Mouse (Mus musculus) limb, embryonic 13.5 days (tissue): Measurements from ENCODE around the gene Rexo4. TPM values are rescaled to one million over a fixed set of nuclear protein-coding genes. Genes with fewer than 3 reads are reported as not detected.

Experiments
- polyA plus RNA-seq: library from polyadenylated mRNA; unstranded; fragments of >200 nt; fragmentation: Nextera tagmentation; extraction: Ambion mirVana; gene quantifications from 2 replicates; pipeline ENCODE4 v1.2.1, GENCODE M21; 2015

The Rexo4 gene
- polyA plus RNA-seq, 1 experiment from 2014 or later: 52.9 TPM

Other genes starting within 250 kb of the Rexo4 start
- gene Abo, start 99.4 kb downstream of the Rexo4 start, polyA plus RNA-seq: not detected in 2 replicates
- gene Surf6, start 61.5 kb downstream of the Rexo4 start, polyA plus RNA-seq: 30.7 and 31.5 TPM in 2 replicates
- gene Med22, start 53.7 kb downstream of the Rexo4 start, polyA plus RNA-seq: 58.7 and 59.1 TPM in 2 replicates
- gene Rpl7a, start 53.6 kb downstream of the Rexo4 start, polyA plus RNA-seq: 647 and 667 TPM in 2 replicates
- 42.0 and 48.8 TPM in 2 replicates for gene Surf2, start 48.0 kb downstream of the Rexo4 start, polyA plus RNA-seq
- 58.1 and 58.7 TPM in 2 replicates for gene Surf1, start 47.9 kb downstream of the Rexo4 start, polyA plus RNA-seq
- 254 and 280 TPM in 2 replicates for gene Surf4, start 30.5 kb downstream of the Rexo4 start, polyA plus RNA-seq
- not detected in 2 replicates for gene Stkld1, start 30.3 kb downstream of the Rexo4 start, polyA plus RNA-seq
- not detected in 2 replicates for gene Adamts13, start 9.0 kb upstream of the Rexo4 start, polyA plus RNA-seq
- 96.3 and 102 TPM in 2 replicates for gene Cacfd1, start 45.5 kb upstream of the Rexo4 start, polyA plus RNA-seq
- 0.75 and 0.77 TPM in 2 replicates for gene Slc2a6, start 63.6 kb upstream of the Rexo4 start, polyA plus RNA-seq
- 43.3 and 49.0 TPM in 2 replicates for gene Mymk, start 107.8 kb upstream of the Rexo4 start, polyA plus RNA-seq
- gene Adamtsl2, start 115.0 kb upstream of the Rexo4 start, polyA plus RNA-seq: 13.3 and 13.8 TPM in 2 replicates
- gene Fam163b, start 178.1 kb upstream of the Rexo4 start, polyA plus RNA-seq: 0.46 and 0.52 TPM in 2 replicates
- 1.2 and 1.3 TPM in 2 replicates for gene Dbh, start 200.8 kb upstream of the Rexo4 start, polyA plus RNA-seq